Mouse (Mus musculus) left cerebral cortex, adult 9 months (tissue): ENCODE results near the gene Ovca2.

Experiments used
- DNase-seq, 2 experiments: peaks; one replicate each; pipeline ENCODE4 v3.0.0; 2022; ENCODE audit warnings: low spot score in 2 of 2

Ovca2 gene

DNA sequence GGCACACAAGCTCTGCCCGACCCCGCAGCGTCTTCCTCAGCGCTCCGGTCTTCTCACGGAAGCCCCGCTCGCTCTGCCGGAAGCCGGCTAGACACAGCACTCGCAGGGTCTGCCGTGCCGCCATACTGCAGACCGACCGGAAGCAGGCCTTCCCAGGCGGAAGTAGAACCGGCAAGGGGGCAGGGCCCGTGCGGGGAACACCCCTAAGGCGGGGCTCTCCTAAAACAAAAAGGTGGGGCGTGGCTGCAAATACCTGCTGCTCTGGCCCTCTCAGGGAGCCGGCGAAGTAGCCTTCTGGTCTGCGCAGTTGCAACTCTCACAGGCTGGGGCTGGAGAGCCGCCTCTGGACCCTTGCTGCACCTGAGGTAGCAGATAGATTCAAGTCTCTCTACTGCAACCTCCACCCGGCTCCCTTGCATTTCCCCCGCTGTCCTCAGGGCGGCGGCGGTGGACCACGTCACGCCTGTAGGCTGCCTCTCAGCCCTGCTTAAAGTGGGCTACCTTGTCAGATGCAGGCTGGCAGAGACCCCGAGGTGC lies at the start of gene Ovca2:
Gene Ovca2, minus strand, starts transcription at position 164 of the 537 bp plus-strand sequence.
- peak in 1 of 2 experiments; percentile 88 for DNase-seq

DNA sequence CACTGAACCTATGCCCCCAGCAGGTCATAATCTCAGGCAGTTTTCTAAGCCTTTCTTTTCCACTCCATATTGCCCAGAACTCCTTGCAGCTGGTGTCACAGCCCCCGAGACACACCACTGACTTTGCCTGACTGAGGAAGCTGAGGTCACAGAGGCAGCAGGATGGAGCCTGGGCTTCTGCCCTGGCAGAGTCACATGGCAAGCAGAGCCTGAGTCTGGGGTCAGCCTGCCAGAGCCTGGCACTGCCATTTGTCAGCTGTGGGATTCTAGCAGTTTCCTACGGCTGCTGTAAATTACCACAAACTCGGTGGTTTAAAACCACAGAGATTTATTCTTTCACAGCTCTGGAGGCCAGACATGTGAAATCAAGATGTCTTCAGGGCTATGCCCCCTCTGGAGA lies 49.0 kb upstream of the Ovca2 start:
- DNase-seq: no peak

DNA sequence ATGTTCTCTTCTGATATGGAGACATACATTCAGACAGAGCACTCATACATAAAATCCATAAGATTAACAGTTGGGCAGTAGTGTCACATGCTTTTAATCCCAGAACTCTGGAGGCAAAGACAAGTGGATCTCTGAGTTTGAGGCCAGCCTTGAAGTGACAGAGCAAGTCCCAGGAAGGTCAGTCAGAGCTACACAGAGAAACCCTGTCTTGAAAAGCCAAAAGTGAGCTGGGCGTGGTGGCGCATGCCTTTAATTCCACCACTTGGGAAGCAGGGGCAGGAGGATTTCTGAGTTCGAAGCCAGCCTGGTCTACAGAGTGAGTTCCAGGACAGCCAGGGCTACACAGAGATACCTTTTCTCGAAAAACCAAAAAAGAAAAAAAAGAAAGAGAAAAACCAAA lies 46.2 kb upstream of the Ovca2 start:
- DNase-seq: no peak

DNA sequence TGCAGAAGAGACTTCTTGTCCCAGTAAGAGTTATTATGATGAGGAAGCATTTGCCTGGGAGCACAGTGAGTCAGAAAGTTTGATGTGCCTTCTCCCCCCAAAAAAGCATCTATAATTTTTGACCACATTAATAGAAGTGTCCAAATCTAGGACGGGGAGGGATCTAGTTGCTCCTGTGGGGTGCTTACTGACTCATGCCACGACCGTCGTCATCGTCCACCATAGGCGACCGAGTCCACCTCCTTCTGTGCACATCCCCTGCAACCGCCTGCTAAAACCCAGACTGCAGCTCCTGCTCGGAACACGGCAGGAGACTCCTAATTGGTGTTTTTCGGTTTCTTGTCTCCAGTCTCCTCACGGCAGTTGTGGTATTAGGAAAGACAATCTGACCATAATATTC lies 45.4 kb upstream of the Ovca2 start:
- no peak for DNase-seq

DNA sequence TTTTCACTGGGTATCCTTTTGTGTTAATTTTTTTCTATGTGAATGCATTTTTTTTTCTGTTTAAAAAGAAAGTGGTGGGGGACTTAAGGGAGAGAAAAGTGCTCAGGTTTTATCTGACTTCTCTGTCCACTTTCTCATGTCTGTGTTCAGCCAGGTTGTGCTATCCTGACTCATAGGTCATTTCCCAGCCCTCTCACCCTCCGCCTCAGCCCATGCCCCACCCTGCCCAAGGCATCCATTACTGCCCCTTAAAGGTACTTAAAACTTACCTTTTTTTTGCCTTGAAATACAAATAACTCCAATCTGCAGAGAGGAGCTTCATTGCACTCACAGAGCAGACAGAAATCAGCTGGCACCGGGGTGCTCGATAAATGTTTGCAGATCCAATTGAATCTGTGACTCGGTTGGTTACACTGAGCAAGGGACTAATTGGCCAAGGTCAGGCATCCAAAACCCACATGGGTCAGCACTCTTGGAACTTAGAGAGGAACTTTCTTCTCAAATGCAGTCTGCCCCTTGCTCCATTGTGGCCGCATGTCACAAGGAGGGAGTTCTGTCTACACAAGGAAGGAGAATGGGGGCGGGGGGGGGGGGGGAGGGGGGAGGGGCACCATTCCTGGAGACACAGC lies 42.0 kb upstream of the Ovca2 start:
- DNase-seq: no peak

DNA sequence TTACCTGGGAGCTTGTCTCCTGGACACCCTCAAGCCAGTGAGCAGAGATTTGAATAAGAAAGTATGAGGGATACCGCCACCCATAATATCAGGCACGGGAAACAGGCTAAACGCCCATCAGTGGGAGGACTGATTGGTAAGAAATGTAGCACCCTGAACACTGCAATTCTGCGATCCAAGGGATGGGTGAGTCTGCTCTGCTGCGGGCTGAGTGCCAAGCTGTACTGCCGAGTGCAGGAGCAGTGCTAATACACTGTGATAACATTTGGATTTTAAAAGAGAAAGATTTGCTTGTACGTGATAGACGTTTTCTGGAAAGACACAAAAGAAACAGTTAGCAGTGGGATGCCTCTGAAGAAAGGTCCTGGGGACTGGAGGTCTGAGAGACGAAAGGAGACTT lies 41.5 kb upstream of the Ovca2 start:
- no peak for DNase-seq

DNA sequence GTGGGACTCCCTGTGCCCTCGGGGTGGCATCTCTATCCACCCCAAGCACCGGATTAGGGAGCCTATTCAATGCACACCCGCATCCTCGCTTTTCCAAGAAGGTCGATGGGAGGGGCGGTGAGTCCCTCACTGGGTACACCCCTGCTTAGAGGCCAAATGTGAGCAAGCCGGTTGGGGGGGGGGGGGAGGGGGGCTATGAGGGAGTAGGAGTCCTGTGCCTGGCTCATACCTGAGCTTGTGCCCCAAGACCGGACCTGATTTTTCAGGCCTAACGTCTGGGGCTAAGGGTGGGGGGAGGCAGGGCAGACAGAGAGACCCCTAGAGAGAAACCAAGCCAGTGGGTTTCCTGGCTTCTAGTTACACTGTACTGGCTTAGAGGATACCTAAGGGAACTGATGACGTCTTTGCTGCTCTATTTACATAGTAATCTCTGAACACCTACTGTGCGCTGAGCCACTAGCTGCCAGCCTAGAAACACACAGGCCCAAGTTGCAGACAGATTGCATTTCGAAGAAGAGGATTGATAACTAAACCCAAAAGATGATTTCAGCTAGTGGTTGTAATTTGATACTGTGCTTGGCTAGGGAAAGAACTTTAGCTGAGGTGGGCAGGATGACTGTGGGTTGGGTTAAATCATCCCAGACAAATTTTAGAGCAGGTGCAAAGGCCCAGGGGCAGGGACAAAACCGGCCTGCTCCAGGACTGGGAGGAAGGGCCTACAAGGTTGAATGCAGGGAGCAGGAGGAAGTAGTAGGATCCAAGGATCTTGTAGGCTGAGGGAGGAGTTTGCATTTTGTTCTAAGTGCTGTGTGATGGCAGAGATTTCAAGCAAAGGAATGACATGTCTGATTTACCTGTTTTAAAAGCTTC lies 35.7 kb upstream of the Ovca2 start:
- no peak for DNase-seq

DNA sequence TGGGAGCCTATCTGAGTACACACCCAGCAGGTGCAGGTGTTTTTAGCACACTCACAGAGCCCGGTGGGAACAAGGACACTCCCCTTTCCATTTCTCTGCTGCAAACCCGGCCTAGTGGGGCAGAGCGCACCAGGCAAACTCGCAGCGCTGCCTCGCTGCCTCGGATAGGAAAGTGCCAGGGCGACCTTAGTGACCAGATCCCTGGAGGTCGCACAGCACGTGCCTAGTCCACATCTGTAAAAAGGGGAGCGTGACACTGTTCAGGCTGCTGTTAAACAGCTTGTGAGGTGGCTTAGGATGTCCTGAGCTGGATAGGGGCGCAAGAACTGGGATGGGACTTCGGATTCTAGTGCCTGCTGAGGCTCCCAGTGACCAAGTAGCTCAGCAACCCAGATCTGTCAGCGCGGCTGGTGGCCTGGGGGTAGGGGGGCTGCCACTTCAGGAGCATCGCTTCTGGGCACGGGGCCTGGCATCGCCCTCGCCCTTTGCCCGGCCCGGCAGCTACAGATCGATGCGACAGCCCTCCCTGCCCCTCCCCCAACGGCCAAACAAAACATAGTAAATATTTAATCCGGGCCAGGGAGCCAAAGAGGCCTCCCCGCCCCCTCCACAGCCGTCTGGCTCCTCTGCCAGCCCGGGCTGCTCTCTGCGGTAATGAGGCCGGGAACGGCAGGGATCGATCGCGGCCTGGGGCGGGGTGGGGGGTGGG lies 34.9 kb upstream of the Ovca2 start:
- DNase-seq: no peak

DNA sequence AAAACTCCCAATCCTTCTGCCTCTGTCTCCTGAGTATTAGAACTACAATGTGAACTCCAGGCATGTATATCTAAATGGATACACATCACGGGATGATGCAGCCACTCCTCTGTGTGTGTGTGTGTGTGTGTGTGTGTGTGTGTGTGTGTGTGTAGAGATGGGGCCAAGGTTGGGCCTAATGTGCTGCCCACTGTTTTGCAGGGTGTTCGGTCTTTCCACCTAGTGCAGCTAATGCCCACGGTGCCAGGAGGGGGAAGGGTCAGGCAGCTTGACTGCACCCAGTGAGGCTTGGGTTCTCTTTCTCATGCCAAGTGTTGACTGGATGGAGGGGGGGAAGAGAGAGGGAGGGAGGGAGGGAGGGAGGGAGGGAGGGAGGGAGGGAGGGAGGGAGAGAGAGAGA lies 34.2 kb upstream of the Ovca2 start:
- DNase-seq: no peak

DNA sequence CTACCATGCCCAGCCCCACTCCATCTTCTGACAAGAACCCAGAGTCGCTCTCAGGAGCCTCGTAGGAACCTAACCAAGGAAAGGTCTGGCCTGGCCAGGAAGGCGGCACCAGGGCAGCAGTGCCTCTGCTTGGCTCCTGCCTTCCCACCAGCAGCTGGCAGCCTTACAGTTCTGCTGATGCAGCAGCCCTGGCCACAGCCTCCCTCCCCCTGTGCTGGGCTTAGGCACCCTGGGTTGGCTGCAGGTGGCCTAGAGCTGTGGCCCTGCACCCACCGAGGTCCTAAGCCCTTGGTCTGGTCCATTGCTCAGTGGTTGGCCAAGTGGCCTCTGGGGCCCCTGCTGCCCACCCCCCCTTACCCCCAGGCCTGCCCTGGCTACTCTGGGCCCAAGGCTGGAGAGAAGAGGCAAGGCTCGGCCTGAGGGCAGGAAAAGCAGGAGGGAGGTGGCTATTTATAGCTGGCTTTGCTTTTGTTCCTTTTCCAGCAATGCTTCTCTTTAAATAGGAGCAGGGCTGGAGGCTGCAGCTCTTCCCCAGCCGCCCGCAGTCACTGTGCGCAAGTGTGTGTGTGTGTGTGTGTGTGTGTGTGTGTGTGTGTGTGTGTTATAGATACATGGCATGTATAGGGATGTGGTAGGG lies 33.5 kb upstream of the Ovca2 start:
- no peak for DNase-seq

DNA sequence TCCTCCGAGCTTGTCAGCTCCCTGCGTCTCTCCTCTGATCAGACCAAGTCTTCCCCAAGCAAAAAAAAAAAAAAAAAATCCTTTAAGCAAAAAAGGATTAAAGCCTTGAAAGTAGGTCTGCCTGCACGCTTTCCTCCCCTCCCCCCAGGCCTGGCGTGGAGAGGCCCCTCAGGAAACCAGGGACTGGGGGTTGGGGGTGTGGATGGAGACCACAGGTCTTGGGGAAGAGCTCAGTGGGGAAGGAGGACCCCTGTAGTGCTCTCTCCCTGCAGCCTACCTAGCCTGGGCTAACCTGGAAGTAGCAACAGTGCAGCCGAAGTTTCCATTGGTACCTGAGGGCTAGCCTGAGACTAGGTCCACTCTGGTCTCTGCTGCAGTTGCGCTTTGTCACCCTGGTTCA lies 32.1 kb upstream of the Ovca2 start:
- DNase-seq: no peak

DNA sequence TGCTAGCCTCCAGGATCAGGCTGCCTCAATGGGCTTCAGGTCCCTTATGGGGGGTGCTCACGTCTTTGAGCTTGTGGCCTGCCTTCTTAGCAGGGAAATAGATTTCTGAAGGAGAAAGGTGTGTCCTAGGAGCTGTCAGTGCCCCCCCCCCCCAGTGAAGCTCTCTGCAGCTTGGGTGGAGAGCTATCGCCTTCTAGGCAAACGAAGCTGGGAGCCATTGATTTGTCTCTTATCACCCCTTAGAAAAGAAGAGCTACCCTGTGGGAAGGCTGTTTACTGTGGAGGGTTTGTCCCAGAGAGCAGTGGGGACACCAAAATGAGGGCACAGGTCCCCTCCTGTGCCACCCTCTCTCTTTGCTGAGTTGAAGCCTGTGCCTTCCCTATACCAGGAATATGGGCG lies 31.5 kb upstream of the Ovca2 start:
- no peak for DNase-seq

DNA sequence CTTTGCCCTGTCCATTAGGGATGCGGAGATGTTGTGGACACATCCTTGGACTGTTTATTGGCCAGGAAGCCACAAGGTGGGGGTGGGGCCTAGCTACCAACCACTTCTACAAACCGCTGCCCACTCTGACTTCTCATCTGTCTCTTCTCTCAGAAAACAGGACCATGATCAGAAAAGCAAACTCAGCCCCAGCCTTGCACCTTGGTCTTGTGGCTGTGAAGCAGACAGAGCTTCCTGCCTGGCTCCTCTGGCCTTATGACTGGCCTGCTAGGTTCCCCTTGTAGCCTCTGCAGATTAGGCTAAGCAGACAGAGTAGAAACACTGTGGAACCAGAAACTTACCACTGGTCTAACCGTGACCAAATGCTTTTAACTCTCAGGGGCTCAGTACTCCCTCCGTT lies 30.7 kb upstream of the Ovca2 start:
- no peak for DNase-seq

DNA sequence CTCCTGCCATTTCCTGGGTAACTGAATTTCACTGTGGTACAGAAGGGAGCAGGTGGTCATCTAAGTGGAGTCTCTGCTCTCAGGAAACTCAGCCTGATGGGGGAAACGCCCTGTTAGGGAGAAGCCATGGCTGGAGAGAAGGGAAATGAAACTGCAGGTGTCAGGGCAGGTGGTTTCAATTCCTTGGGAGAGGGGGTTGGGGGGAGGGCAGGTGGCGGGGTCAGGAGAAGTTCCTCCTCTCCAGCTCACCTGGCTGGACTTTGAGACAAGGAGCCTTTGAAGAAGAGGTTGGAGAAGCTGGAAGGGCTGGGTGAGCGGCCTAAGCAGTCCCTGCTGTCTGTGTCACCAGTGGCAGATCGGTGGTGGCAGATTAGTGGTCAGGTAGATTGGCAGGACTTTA lies 27.7 kb upstream of the Ovca2 start:
- no peak for DNase-seq

DNA sequence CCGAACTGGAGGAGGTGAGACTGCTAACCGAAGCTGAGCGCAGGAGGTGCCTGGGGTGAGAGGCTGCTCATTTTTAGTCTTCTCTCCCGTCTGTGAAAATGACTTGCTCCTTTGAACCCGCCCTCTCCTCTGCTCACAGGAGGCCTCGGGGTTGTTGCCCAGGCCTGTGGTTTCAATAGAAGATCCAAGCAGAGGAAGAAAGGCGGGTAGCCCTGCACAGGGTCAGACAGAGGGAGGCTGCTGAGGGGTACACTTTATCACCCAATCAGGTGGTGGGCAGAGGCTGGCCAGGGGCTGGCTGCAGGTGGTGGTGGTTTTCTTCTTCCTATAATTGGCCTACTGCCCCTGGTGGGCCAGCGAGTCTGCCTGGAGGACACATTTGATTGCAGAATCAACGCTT lies 25.8 kb upstream of the Ovca2 start:
- DNase-seq: no peak

DNA sequence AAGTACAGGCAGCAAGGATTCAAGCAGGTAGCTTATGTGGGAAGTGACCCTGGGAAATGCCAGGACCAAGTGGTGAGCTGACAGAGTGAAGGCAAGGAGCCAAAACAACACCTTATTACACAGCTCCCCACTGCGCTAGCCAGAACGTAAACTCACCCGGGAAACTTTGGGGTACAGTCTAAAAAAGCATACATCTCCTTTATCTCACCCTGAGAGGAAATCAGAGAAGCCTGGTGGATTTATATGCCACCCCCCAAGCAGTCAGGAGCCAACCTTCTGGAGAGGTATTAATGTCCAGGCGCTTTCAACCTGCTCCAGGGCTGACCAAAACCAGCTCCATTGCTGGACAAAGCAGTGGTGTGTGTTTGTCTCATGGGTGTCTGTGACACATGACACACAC lies 25.3 kb upstream of the Ovca2 start:
- DNase-seq: no peak

DNA sequence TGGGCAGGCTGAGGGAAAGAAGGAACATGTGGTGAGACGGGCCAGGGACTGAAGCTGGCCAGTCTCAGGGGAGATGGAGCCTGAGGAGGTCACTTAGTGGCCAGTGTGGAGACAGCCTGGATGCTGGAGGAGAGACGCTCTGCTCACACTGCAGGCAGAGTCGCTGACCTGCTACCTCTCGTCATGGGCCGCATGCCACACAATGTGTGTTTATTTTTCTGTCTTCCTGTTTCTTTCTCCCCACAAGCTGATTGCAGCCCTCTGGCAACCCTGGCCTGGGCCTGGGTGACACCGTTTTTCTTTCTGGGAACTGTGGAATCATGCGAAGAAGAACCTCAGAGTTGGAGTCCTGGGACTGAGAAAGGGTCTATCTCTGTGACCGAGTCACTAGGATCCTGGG lies 23.1 kb upstream of the Ovca2 start:
- DNase-seq: no peak

DNA sequence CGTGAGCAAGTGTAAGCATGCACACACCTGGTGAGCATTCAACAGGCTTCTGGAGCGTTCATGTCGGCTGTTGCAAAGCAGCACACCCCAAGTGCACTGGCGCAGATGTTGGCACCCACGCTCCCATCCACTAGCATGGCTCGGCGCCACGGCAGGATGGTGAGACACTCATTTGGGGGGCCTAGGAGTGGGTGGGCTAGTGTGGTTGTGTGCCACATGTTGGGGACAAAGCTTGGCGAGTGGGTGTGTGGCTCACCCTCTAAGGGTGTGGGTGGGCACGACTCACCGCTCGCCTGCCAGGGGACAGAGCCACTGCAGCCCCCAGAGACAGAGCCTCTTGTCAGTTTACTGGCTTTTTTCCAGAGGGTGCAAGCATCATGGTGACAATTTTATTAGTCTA lies 22.3 kb upstream of the Ovca2 start:
- peak in 1 of 2 experiments; percentile 84 for DNase-seq

DNA sequence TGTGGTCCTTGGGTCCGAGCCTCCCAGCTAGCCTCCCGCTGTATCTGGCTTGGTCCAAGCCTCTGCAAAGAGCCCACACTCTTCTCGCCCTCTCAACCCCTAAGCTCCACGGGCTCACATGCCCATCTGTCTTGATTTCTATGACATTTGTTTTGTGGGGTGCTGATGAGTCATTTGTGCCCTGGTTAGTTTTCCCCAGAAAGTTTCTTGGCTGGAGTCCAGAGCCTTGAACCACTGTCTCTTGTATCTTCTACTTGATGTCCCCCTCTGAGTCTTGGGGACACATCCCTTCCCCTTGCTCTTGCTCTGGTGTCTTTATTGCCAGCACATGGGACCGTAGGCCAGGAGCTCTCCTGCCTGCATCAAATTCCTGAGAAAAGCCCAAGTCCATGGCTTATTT lies 21.3 kb upstream of the Ovca2 start:
- no peak for DNase-seq

DNA sequence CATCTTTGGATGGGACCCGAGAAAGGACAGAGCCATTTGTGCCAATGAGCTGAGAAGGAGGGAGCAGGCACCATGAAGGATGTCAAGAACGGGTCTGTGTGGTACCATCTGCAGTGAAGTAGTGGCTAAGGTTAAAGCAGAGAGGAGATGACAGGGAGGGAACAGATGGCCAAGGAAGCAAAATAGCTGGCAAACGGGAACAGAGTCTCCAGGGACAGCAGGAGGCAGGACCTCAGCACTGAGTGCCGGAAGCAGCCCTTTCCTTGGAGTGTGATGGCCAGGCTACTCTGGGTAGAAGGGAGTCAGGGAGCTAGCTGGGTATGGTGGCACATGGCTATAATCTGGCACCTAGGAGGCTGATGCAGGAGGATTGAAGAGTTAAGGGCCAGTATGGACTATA lies 20.2 kb upstream of the Ovca2 start:
- no peak for DNase-seq

DNA sequence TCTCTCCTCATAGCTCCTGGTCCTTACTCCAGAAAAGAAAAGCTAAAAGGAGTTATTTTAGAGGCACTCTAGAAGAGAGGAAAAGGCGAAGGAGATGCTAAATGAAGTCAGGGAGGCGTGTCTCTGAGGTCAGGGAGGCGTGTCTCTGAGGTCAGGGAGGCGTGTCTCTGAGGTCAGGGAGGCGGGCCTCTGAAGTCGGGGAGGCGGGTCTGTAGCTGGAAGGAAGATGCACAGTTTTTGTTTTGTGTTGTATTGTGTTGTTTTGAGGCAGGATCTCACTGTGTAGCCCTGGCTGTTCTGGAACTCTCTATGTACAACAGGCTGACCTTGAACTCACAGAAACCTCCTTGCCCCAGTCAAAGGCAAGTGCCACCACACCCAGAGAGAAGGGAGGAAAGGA lies 19.3 kb upstream of the Ovca2 start:
- DNase-seq: no peak

DNA sequence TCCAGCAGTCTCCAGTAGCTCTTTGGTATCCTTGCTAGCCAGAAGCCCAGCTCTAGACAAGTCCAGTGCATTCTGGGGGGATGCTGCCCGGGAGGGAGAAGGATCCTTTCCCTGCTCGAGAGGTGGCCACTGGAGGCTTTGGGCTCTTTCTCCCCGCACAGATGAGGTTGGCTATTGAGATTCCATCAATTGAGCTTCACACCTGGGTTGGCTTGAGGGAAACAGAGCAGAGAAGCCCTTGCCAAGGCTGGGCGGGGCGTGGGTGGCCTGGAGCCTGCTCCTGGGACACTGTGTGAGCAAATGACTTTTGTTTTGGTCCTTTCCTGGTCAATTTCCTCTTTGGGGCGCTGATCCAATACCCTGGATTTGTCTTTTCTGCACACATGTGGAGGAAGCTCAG lies 17.5 kb upstream of the Ovca2 start:
- DNase-seq: no peak
